Mouse (Mus musculus): ENCODE results near the gene C2cd5.

- TF ChIP-seq CTCF (IDR thresholded peaks at IDR 0.05; ENCODE audit: low read depth, low read length) (no peak), GATA1 (IDR thresholded peaks at IDR 0.05; ENCODE audit: borderline replicate concordance, low read length) (no peak), TAL1 (conservative IDR thresholded peaks at IDR 0.05; ENCODE audit: low read depth, low read length) (no peak), POLR2AphosphoS5 (IDR thresholded peaks at IDR 0.05; ENCODE audit: insufficient replicate concordance, low read depth, low read length) (no peak)
These were observed 26.5 kb downstream of the C2cd5 start for GRCm38 (mm10) chr6:143073476-143073875.
